Mouse (Mus musculus): ENCODE measurements around the gene Mindy4. TPM values are rescaled to one million over a fixed set of nuclear protein-coding genes. Genes with fewer than 3 reads are reported as not detected.

The Mindy4 gene
- polyA plus RNA-seq, 1 experiment from 2014 or later = 2.9 TPM

DNA sequence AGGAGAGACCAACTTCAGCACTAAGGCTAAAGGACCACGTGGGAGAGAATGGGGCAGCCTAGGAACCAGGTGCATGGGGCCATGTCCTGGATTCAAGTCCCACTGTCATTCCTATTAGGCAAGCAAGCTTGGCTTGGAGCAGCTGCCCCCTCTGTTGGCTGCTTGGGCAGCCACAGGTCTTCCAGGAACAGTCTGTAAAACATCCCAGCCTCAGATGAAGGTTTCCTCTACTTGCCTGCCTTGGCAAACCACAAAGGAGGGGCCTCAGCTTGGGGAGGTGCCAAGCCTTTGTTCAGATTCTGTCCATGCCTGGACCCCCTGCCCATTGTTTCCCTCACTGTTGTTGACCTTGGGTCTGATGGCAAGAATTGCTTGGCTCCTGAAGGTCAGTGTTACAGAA, 121.6 kb downstream of the Mindy4 start:
- Histone ChIP-seq H3K27ac (replicated peaks) (no peak overlapping the region; the same call in 1 of the 2 replicates), H3K4me2 (replicated peaks; ENCODE audit: low read depth) (no peak overlapping the region), H3K36me3 (ENCODE audit: control insufficient read depth, insufficient read depth, low read length) (no peaks in the 10 kb centered on the region), H3K9me3 (ENCODE audit: control insufficient read depth, low read length) (no peaks in the 10 kb centered on the region), H3K9ac (ENCODE audit: low read length) (no peak overlapping the region), H3K4me1 (replicated peaks; ENCODE audit: control insufficient read depth, insufficient read depth) (0 out of 2 replicates have a peak, but pooled peaks cover 3% of the 10 kb centered on the region), H3K27me3 (ENCODE audit: control insufficient read depth, insufficient read depth, low read length) (no peaks in the 10 kb centered on the region), H3K4me3 (ENCODE audit: low read depth, low read length) (no peak overlapping the region)
- TF ChIP-seq CTCF (IDR thresholded peaks at IDR 0.05; ENCODE audit: low read depth) = peak; percentile 56
- no peak for TF ChIP-seq EP300 (optimal IDR thresholded peaks at IDR 0.05)
- DNase-seq (ENCODE audit: low spot score) (no peak), ATAC-seq (ENCODE audit: low FRiP score, low TSS enrichment) (0 out of 2 replicates have a peak, but pooled peaks have one; percentile 13)
- WGBS = 56% methylated on average over 1 of the region's 1 CpGs

DNA sequence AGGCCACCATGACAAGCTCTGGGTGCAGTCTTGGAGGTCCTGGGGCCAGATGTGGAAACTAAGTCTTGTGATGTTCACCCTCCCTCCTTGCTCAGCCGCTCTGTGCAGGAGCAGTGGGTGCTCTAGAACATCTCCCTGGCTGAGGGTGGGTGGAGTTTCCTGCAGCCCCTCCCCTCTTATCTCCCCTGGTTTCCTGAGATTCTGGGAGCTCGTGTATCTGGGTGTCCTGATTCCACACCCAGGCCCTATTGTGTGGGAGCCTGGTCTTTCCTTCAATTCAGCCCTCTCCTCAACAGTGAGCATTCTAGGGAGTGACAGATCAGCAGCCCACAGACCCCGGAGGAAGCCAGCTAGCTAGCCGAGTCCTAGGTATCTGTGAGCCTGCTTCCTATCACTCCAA, 123.1 kb downstream of the Mindy4 start:
- no peak overlapping the region for H3K27ac ChIP-seq (replicated peaks)
- H3K4me3 ChIP-seq (ENCODE audit: low read depth, low read length) = no peak overlapping the region
- no peak overlapping the region for H3K4me2 ChIP-seq (replicated peaks; ENCODE audit: low read depth)
- no peaks in the 10 kb centered on the region for H3K9me3 ChIP-seq (ENCODE audit: control insufficient read depth, low read length)
- no peak for TF ChIP-seq CTCF (IDR thresholded peaks at IDR 0.05; ENCODE audit: low read depth)
- no peak for TF ChIP-seq EP300 (optimal IDR thresholded peaks at IDR 0.05)
- no peaks in the 10 kb centered on the region for H3K4me1 ChIP-seq (replicated peaks; ENCODE audit: control insufficient read depth, insufficient read depth)
- WGBS = 67% methylated on average over 4 of the region's 4 CpGs
- no peaks in the 10 kb centered on the region for H3K36me3 ChIP-seq (ENCODE audit: control insufficient read depth, insufficient read depth, low read length)
- H3K9ac ChIP-seq (ENCODE audit: low read length) = no peak overlapping the region
- DNase-seq (ENCODE audit: low spot score) (no peak), ATAC-seq (ENCODE audit: low FRiP score, low TSS enrichment) (no peak)
- H3K27me3 ChIP-seq (ENCODE audit: control insufficient read depth, insufficient read depth, low read length) = no peaks in the 10 kb centered on the region

DNA sequence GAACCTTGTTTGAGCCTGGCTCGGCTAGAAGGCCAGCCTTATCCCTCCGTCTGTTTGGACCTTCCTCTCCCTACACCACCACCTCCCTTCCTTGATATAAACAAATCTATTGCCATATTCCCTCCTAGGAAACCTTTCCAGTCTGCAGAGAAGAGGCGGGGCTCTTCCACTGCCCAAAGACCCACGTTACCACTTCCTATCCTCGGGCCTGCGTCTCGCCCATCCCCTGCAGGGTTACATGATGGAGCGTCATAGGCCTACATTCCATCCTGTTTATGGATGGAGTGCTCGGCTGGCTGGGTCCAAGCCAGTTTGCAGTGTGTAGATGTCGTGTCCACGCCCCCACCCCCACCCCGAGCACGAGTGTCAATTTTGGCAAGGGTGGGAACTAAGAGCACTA, 124.1 kb downstream of the Mindy4 start:
- ATAC-seq (ENCODE audit: low FRiP score, low TSS enrichment) (no peak), DNase-seq (ENCODE audit: low spot score) (no peak)
- 54% methylated on average over 13 of the region's 13 CpGs for WGBS

DNA sequence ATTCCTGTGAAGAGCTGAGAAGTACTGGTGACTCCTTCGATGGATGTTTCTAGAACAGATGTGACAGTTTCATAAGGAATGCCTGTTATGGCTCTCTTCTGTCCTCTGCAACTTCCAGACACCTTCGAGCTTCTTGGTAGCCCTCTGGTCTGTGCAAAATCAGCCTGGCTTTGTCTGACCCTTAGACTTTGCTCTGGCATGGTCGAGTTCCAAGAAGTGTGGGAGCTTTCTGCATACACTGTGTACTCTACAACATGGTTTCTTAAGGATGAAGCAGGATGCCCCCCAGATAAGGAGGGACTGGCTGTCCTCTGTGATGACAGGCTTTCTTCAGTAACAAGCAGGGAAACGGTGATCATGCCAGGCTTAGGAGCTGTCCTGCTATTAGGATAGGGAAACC, 125.0 kb downstream of the Mindy4 start:
- Histone ChIP-seq H3K27me3 (ENCODE audit: control insufficient read depth, insufficient read depth, low read length) (no peaks in the 10 kb centered on the region), H3K4me3 (ENCODE audit: low read depth, low read length) (no peak overlapping the region), H3K9me3 (ENCODE audit: control insufficient read depth, low read length) (no peaks in the 10 kb centered on the region), H3K4me2 (replicated peaks; ENCODE audit: low read depth) (no peak overlapping the region), H3K9ac (ENCODE audit: low read length) (no peak overlapping the region), H3K27ac (replicated peaks) (no peak overlapping the region), H3K36me3 (ENCODE audit: control insufficient read depth, insufficient read depth, low read length) (no peaks in the 10 kb centered on the region), H3K4me1 (replicated peaks; ENCODE audit: control insufficient read depth, insufficient read depth) (0 out of 2 replicates have a peak, but pooled peaks cover 6% of the 10 kb centered on the region)
- WGBS = 59% methylated on average over 4 of the region's 4 CpGs
- no peak for DNase-seq (ENCODE audit: low spot score)
- TF ChIP-seq CTCF (IDR thresholded peaks at IDR 0.05; ENCODE audit: low read depth) (no peak), EP300 (optimal IDR thresholded peaks at IDR 0.05) (no peak)
- ATAC-seq (ENCODE audit: low FRiP score, low TSS enrichment) = no peak

More for the DNA sequence above, 124.1 kb downstream of the Mindy4 start:
- Histone ChIP-seq H3K4me1 (replicated peaks; ENCODE audit: control insufficient read depth, insufficient read depth) (0 out of 2 replicates have a peak, but pooled peaks cover 6% of the 10 kb centered on the region), H3K27me3 (ENCODE audit: control insufficient read depth, insufficient read depth, low read length) (no peaks in the 10 kb centered on the region), H3K9ac (ENCODE audit: low read length) (no peak overlapping the region), H3K4me3 (ENCODE audit: low read depth, low read length) (no peak overlapping the region), H3K27ac (replicated peaks) (no peak overlapping the region), H3K36me3 (ENCODE audit: control insufficient read depth, insufficient read depth, low read length) (no peaks in the 10 kb centered on the region), H3K9me3 (ENCODE audit: control insufficient read depth, low read length) (no peaks in the 10 kb centered on the region), H3K4me2 (replicated peaks; ENCODE audit: low read depth) (no peak overlapping the region)
- TF ChIP-seq CTCF (IDR thresholded peaks at IDR 0.05; ENCODE audit: low read depth) (no peak), EP300 (optimal IDR thresholded peaks at IDR 0.05) (no peak)

DNA sequence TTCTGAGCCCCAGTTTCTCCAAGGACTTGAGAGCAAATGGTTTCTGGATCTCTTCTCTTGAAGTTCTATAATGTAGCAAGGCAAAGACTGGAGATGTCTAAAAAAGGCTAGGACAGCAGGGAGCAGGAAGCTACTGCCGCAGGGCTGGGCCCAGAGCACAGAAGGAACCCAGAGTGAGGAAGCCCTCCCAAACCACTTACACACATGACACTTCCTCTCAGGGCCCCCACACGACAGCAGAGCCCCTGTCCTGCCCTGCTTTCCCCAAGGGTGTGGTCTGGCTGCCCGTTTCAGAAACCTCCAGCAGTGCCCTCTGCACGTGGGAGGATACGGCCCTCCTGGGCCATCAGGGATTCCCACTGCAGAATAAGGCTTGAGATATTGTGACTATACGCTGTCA, 128.1 kb downstream of the Mindy4 start:
- 0 out of 2 replicates have a peak, but pooled peaks cover 6% of the 10 kb centered on the region for H3K4me1 ChIP-seq (replicated peaks; ENCODE audit: control insufficient read depth, insufficient read depth)
- no peak overlapping the region for H3K4me2 ChIP-seq (replicated peaks; ENCODE audit: low read depth)
- DNase-seq (ENCODE audit: low spot score) (no peak), ATAC-seq (ENCODE audit: low FRiP score, low TSS enrichment) (no peak)
- no peak overlapping the region for H3K4me3 ChIP-seq (ENCODE audit: low read depth, low read length)
- no peaks in the 10 kb centered on the region for H3K9me3 ChIP-seq (ENCODE audit: control insufficient read depth, low read length)
- H3K36me3 ChIP-seq (ENCODE audit: control insufficient read depth, insufficient read depth, low read length) = no peaks in the 10 kb centered on the region
- no peaks in the 10 kb centered on the region for H3K27me3 ChIP-seq (ENCODE audit: control insufficient read depth, insufficient read depth, low read length)
- H3K9ac ChIP-seq (ENCODE audit: low read length) = no peak overlapping the region
- TF ChIP-seq EP300 (optimal IDR thresholded peaks at IDR 0.05) (no peak), CTCF (IDR thresholded peaks at IDR 0.05; ENCODE audit: low read depth) (no peak)
- 70% methylated on average over 6 of the region's 6 CpGs for WGBS
- H3K27ac ChIP-seq (replicated peaks) = no peak overlapping the region

DNA sequence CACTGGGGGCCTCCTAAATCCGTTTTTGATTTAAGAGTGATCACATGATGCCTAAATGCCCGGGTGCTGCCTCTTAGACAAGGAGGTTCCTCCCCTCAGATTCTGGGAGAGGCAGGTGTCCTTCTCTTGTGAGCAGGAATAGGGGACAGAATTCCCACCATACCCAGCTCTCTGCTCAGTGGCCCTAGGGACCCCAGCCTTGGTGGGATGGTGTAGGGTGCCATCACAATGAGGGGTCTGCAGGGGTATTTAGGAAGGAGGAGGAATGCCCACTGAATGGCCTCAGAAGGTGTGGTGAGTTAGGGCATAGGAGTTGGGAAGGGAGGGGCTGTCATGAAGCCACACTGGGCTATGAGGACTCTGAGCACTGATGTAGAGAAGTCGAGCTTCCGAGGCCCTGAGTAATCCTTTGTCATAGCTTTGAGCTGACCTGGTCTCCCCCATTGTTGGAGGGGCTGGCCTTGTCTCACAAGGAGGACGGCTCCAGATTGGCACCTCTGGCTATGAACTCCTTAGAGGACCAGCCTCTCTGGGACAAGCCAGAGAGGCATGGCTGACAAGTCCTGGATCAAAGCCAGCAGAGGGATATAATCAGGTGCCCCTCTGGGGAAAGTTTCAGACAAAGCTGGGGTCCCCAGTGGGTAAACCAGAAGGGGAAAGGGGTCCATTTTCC, 129.1 kb downstream of the Mindy4 start:
- ATAC-seq (ENCODE audit: low FRiP score, low TSS enrichment) (no peak), DNase-seq (ENCODE audit: low spot score) (no peak)
- H3K4me3 ChIP-seq (ENCODE audit: low read depth, low read length) = no peak overlapping the region
- no peak for TF ChIP-seq CTCF (IDR thresholded peaks at IDR 0.05; ENCODE audit: low read depth)
- TF ChIP-seq EP300 (optimal IDR thresholded peaks at IDR 0.05) = no peak
- H3K4me2 ChIP-seq (replicated peaks; ENCODE audit: low read depth) = no peak overlapping the region
- H3K36me3 ChIP-seq (ENCODE audit: control insufficient read depth, insufficient read depth, low read length) = no peaks in the 10 kb centered on the region
- 51% methylated on average over 5 of the region's 5 CpGs for WGBS
- 0 out of 2 replicates have a peak, but pooled peaks cover 6% of the 10 kb centered on the region for H3K4me1 ChIP-seq (replicated peaks; ENCODE audit: control insufficient read depth, insufficient read depth)
- H3K9ac ChIP-seq (ENCODE audit: low read length) = no peak overlapping the region
- no peak overlapping the region for H3K27ac ChIP-seq (replicated peaks)
- H3K27me3 ChIP-seq (ENCODE audit: control insufficient read depth, insufficient read depth, low read length) = no peaks in the 10 kb centered on the region
- H3K9me3 ChIP-seq (ENCODE audit: control insufficient read depth, low read length) = no peaks in the 10 kb centered on the region

Data from stomach, postnatal 0 days (tissue).